Mouse (Mus musculus): Measurements from ENCODE around the gene Camta1.

The Camta1 gene

DNA sequence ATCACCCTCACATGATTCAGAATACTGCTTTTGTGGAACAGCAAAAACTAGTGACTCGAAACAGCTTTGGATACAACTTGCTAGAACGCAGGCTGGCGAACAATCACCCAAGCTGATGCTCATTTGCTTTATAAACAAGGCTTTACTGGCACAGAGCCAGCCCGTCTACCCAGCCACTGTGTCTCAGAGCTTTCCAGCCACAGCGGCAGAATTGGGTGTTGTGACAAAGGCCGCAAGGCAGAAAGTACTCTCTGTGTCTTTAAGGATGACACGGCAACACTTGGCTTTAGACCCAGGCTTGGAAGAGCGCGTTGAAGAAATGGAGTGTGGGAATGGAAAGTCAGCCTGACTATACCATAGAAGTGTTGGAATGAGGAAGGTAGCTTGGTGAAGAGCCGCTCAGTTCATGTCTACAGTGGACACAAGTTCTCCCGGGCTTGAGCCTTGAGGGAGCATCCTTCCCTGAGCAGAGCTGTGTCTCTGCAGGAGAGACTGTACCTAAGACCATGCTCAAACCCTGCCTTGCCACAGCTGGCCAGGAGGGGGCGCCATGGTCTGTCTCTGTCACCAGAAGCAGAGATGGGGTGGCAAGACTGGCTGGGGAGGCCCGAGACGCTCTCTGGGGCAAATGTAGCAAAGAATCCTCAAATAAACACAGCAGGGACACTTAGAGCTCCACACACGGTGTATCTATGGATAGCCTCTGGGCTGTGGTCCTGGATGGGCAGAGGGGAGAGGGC is 645.0 kb downstream of the Camta1 start:
- no peak for DNase-seq (ENCODE audit: low read depth, low spot score)
- Histone ChIP-seq H3K27me3 (ENCODE audit: control insufficient read depth, insufficient read depth, low read length, poor library complexity, severe bottlenecking) (no peaks in the 10 kb centered on the region), H3K36me3 (ENCODE audit: control insufficient read depth, insufficient read depth, low read length, poor library complexity, severe bottlenecking) (no peaks in the 10 kb centered on the region)

DNA sequence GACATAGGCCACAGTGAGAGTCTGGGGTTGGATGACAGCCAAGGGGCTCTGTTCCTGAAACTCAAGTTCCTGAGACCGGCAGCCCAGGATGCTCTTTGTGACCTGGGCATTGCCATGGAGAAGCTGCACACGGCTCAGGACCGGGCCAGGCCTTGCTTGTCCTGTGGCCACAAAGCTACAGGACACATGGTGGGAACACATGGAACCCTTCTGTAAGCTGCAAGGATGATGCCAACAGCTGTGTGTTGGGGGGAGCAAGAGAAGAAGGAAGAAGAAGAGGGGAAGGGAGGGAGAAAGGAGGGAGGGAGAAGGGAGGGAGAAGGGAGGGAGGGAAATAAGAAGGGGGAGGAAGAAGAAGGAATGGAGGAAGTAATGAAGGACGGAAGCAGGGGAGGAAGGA is 645.8 kb downstream of the Camta1 start:
- no peak for DNase-seq (ENCODE audit: low read depth, low spot score)
- Histone ChIP-seq H3K27me3 (ENCODE audit: control insufficient read depth, insufficient read depth, low read length, poor library complexity, severe bottlenecking) (no peaks in the 10 kb centered on the region), H3K36me3 (ENCODE audit: control insufficient read depth, insufficient read depth, low read length, poor library complexity, severe bottlenecking) (no peaks in the 10 kb centered on the region)

DNA sequence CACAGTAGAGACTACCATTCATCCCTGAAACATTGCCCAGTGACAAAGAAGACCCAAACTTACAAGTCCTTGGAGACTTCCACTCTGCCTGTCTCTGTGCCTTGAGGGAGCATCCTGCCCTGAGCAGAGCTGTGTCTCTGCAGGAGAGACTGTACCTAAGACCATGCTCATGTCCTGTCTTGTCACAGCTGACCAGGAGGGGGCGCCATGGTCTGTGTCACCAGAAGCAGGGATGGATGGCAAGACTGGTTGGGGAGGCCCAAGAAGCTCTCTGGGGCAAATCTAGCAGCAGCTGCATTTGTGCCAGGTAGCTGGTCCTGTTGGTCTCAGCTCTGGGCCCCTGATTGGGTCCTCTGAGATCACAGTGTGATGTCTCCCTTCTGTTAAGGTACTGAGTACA is 646.5 kb downstream of the Camta1 start:
- no peaks in the 10 kb centered on the region for H3K36me3 ChIP-seq (ENCODE audit: control insufficient read depth, insufficient read depth, low read length, poor library complexity, severe bottlenecking)
- no peaks in the 10 kb centered on the region for H3K27me3 ChIP-seq (ENCODE audit: control insufficient read depth, insufficient read depth, low read length, poor library complexity, severe bottlenecking)
- no peak for DNase-seq (ENCODE audit: low read depth, low spot score)

DNA sequence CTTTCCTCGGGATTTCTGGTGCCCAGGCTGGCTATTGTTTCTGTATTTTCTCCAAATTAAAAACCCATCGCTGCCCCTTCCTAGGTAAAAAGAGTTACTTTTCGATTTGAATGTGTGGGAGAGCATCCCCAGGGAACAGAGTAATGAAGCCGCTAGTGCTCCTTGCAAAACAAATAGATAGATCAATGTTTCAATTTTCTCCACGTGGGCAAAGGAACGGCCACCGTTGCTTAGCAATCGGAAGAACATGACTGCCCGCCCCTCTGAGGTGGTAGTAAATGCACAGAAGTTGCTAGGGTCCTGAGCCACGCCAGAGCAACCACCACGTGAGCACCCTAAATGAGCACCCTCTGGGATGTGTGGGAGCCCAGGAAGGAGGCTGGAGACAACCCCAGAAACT is 648.2 kb downstream of the Camta1 start:
- Histone ChIP-seq H3K36me3 (ENCODE audit: control insufficient read depth, insufficient read depth, low read length, poor library complexity, severe bottlenecking) (no peaks in the 10 kb centered on the region), H3K27me3 (ENCODE audit: control insufficient read depth, insufficient read depth, low read length, poor library complexity, severe bottlenecking) (no peaks in the 10 kb centered on the region)
- DNase-seq (ENCODE audit: low read depth, low spot score) = no peak

DNA sequence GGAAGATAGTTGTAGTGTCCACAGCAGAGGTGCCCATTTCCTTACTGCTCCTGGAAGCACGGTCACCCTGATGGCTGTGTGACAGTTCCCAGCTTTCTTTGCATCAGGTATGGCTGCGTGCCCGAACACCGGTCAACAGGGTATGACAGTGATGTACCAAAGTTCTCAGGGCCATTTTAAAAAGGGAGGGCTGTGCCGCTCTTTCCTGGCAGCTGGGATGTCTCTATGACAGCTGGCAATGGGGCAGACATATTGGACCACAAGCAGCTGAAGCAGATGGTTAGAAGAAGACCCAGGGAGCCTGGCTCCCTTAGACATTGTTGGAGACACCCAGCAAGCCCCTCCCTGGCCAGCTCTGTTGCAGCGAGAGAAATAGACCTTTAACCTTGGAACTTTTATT is 649.7 kb downstream of the Camta1 start:
- no peak for DNase-seq (ENCODE audit: low read depth, low spot score)
- Histone ChIP-seq H3K36me3 (ENCODE audit: control insufficient read depth, insufficient read depth, low read length, poor library complexity, severe bottlenecking) (no peaks in the 10 kb centered on the region), H3K27me3 (ENCODE audit: control insufficient read depth, insufficient read depth, low read length, poor library complexity, severe bottlenecking) (no peaks in the 10 kb centered on the region)

DNA sequence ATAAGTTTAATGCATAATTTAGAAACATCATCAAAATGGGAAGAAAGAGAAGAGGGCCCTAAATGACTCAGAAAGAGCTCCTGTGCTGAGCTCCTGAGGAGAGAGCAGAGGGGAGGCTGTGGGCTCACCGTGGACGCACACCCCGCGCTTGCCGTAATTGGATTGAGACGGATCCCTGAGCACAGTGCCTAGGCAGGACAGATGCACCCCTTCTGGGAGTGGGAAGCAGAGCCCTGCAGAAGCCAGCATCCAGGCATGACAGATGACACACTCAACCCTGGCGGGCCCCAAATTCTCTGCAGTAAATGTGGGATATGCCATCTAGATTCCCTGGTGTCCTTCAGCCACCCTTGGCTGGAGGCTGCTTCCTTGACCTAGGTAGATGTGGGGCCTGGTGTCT is 654.1 kb downstream of the Camta1 start:
- Histone ChIP-seq H3K27me3 (ENCODE audit: control insufficient read depth, insufficient read depth, low read length, poor library complexity, severe bottlenecking) (no peaks in the 10 kb centered on the region), H3K36me3 (ENCODE audit: control insufficient read depth, insufficient read depth, low read length, poor library complexity, severe bottlenecking) (no peaks in the 10 kb centered on the region)
- no peak for DNase-seq (ENCODE audit: low read depth, low spot score)

DNA sequence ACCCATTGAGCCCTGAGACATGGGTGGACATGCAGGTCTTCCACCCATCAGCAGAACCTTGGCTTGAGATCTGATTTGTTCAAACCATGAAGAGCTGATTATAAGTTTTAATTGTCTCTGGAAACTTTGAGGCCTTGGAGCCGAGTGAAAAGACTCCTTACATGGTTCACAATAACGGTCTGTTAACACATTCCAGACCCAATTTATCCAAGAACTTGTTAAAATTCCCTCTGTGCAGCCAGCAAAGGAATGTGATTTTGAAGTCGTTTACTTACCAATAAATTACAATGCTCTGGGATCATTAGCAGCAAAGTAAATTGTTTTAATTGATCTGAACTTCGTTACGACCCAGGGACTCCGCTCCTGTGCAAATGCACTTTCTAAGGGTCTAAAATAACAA is 658.8 kb downstream of the Camta1 start:
- H3K27me3 ChIP-seq (ENCODE audit: control insufficient read depth, insufficient read depth, low read length, poor library complexity, severe bottlenecking) = no peaks in the 10 kb centered on the region
- no peaks in the 10 kb centered on the region for H3K36me3 ChIP-seq (ENCODE audit: control insufficient read depth, insufficient read depth, low read length, poor library complexity, severe bottlenecking)
- no peak for DNase-seq (ENCODE audit: low read depth, low spot score)

DNA sequence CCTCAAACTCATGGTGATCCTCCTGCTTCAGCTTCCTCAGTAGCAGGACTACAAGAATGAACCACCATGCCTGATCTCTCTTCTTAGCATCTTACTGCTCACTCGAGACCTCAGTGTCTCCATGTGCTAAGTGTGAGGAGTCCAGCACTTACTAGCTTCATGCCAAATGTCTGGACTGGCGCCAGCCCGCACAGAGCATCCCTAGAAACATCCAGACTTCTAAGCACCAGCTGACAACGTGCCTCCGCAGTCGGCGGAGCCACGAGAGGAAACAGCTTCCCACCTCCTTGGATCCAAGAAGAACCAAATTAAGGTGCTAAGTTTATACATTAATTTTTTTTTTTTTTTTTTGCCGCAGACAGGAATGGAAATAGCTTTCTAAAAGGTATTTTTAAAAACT is 661.4 kb downstream of the Camta1 start:
- Histone ChIP-seq H3K27me3 (ENCODE audit: control insufficient read depth, insufficient read depth, low read length, poor library complexity, severe bottlenecking) (no peaks in the 10 kb centered on the region), H3K36me3 (ENCODE audit: control insufficient read depth, insufficient read depth, low read length, poor library complexity, severe bottlenecking) (no peaks in the 10 kb centered on the region)
- DNase-seq (ENCODE audit: low read depth, low spot score) = no peak

DNA sequence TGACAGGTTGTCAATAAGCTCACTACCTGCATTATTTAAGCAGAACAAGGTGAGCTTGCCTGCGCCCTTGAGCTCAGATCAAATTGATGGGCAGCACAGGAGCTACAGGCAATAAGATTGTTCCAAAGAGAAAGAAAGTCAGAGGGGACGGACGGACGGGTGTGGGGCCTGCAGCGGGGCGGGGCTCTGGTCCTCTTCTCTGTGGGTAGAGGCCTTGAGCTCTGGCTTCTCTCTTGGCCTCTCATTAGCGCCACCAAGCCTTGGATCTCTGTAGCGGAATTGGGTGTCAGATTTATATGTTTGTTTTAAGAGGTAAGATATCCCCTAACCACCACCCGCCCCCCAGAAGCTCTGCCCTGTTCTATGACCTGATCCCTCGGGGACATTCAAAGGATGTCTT is 666.5 kb downstream of the Camta1 start:
- Histone ChIP-seq H3K36me3 (ENCODE audit: control insufficient read depth, insufficient read depth, low read length, poor library complexity, severe bottlenecking) (no peaks in the 10 kb centered on the region), H3K27me3 (ENCODE audit: control insufficient read depth, insufficient read depth, low read length, poor library complexity, severe bottlenecking) (no peaks in the 10 kb centered on the region)
- no peak for DNase-seq (ENCODE audit: low read depth, low spot score)

DNA sequence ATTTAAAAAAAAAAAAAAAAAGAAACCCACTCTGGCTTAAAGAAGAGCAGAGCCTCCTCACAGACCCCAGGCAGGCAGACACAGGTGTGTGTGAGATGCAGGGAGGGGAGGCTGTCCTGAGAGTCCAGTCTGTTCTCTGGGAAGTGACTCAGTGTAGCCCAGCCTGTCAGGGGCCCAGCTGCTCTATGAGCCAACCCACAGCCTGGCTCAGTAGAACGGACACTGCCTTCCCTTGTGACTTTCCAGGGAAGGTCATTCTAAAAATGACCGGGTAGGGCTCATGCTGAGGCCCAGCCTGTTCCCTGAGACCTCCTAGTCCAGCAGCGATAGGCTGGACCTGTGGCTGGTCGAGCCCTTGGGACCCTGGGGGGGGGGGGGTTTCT is 667.0 kb downstream of the Camta1 start:
- no peak for DNase-seq (ENCODE audit: low read depth, low spot score)
- Histone ChIP-seq H3K36me3 (ENCODE audit: control insufficient read depth, insufficient read depth, low read length, poor library complexity, severe bottlenecking) (no peaks in the 10 kb centered on the region), H3K27me3 (ENCODE audit: control insufficient read depth, insufficient read depth, low read length, poor library complexity, severe bottlenecking) (no peaks in the 10 kb centered on the region)

DNA sequence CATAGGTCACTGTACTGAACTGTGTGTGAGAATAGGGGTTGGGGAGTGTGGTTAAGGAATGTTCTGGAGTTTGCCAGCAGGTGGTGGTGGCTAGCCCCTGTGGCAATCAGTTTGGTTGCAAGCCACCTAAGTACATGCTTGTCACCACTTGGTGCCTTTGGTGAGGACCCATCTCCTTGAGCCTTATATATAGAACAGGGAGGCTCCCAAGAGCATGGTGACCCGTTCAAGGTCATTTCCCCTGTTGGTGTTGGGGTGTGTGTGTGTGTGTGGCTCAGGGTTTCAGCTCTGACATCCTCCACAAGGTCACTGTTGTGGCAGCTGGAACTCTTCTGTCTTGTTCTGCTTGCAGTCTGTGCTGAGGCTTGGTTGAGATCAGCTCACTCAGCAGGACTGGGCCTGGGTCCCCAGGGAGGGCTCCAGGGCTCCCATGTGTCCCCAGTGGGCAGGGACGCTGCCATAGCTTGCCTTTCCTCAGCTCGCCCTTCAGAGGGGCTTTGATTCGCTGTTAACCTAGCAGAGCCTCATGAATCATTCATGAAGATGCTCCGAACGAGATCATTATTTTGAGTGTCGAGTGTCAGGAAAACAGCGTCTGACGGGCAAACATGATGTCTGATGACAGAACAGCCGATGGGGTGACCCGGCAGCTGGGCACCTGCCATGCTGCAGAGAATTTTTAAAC is 667.5 kb downstream of the Camta1 start:
- no peaks in the 10 kb centered on the region for H3K27me3 ChIP-seq (ENCODE audit: control insufficient read depth, insufficient read depth, low read length, poor library complexity, severe bottlenecking)
- no peak for DNase-seq (ENCODE audit: low read depth, low spot score)
- no peaks in the 10 kb centered on the region for H3K36me3 ChIP-seq (ENCODE audit: control insufficient read depth, insufficient read depth, low read length, poor library complexity, severe bottlenecking)

DNA sequence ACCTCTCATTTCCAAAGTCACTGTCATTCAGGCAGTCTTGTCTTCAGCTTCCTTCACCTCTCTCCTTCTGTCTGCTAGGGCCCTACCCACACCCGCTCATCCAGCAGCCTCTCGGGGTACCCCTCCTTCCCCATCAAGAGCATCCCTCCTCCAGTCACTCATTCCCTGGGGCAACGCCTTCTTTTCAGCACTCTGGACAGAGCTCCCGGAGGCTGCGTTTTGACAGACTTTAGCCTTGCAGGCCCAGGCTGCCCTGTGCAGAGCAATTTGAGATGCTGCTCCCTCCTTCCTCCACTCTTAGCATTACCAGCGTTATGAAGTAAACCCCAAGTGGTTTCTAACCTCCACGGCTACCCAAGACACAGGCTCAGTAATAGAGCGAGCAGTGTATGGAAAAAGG is 675.2 kb downstream of the Camta1 start:
- H3K36me3 ChIP-seq (ENCODE audit: control insufficient read depth, insufficient read depth, low read length, poor library complexity, severe bottlenecking) = no peaks in the 10 kb centered on the region
- H3K27me3 ChIP-seq (ENCODE audit: control insufficient read depth, insufficient read depth, low read length, poor library complexity, severe bottlenecking) = no peaks in the 10 kb centered on the region
- no peak for DNase-seq (ENCODE audit: low read depth, low spot score)

DNA sequence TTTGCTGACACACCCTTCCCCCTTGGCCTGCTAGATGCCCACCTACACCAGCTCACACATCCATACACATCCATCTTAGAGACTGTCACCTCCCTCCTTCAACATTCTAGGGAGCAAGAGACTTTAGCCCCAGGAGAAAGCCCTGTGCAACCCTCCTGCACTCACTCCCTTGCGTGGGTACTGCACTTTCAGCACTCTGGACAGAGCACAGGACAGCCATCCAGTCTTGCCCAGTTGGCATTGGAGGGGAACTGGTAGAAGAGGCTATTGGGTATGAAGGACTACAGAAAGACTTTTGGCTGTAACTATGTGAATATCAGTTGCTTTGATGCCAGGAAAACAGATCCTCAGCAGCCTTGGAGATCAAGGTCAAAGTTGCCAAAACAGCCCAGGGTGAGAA is 675.9 kb downstream of the Camta1 start:
- no peaks in the 10 kb centered on the region for H3K27me3 ChIP-seq (ENCODE audit: control insufficient read depth, insufficient read depth, low read length, poor library complexity, severe bottlenecking)
- no peak for DNase-seq (ENCODE audit: low read depth, low spot score)
- H3K36me3 ChIP-seq (ENCODE audit: control insufficient read depth, insufficient read depth, low read length, poor library complexity, severe bottlenecking) = no peaks in the 10 kb centered on the region

DNA sequence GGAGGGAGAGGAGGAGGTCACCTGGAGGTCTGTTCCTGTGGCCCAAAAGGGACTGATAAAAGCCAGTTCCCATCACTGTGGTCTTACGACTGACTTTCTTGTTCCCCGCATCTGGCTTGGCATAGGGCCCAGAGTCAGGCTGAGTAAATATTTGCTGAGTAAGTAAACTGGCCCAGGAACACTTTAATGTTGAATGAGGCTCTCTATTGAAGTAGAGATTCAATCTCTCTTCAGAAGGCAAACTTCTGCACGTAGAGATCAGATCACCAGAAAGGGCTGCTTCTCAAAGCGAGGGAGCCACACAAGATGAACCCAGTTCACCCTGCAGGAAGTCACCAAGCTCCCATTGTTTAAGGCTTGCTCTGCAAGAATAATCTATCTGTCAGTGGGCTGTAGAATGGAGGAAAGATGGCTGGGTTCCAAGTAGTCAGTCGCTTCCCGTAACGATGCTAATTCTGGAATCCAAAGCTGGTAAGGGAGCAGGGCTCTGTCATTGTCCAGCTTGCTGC is 681.2 kb downstream of the Camta1 start:
- Histone ChIP-seq H3K36me3 (ENCODE audit: control insufficient read depth, insufficient read depth, low read length, poor library complexity, severe bottlenecking) (no peaks in the 10 kb centered on the region), H3K27me3 (ENCODE audit: control insufficient read depth, insufficient read depth, low read length, poor library complexity, severe bottlenecking) (no peaks in the 10 kb centered on the region)
- no peak for DNase-seq (ENCODE audit: low read depth, low spot score)

DNA sequence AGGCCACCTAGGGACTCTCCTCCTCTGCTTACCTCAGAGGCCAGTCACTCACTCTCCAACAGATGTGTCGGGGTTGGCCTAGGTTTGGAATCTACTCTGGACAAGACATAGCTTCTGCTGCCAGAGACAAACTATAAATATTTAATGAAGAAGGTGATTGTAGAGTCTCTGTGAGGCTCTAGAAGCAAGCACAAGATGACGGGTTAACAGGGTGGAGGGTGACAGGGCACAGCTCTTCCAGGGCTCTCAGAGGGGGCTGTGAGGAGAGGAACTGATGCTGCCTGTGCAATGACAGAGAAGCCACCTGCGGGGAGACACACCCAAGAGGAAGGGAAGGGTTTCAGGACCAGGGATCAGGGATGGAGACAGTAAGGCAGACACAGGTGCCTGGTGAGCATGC is 682.0 kb downstream of the Camta1 start:
- no peaks in the 10 kb centered on the region for H3K36me3 ChIP-seq (ENCODE audit: control insufficient read depth, insufficient read depth, low read length, poor library complexity, severe bottlenecking)
- DNase-seq (ENCODE audit: low read depth, low spot score) = no peak
- no peaks in the 10 kb centered on the region for H3K27me3 ChIP-seq (ENCODE audit: control insufficient read depth, insufficient read depth, low read length, poor library complexity, severe bottlenecking)
